ENCODE assay signal across 7 mouse cellular contexts in the genomic region with DNA sequence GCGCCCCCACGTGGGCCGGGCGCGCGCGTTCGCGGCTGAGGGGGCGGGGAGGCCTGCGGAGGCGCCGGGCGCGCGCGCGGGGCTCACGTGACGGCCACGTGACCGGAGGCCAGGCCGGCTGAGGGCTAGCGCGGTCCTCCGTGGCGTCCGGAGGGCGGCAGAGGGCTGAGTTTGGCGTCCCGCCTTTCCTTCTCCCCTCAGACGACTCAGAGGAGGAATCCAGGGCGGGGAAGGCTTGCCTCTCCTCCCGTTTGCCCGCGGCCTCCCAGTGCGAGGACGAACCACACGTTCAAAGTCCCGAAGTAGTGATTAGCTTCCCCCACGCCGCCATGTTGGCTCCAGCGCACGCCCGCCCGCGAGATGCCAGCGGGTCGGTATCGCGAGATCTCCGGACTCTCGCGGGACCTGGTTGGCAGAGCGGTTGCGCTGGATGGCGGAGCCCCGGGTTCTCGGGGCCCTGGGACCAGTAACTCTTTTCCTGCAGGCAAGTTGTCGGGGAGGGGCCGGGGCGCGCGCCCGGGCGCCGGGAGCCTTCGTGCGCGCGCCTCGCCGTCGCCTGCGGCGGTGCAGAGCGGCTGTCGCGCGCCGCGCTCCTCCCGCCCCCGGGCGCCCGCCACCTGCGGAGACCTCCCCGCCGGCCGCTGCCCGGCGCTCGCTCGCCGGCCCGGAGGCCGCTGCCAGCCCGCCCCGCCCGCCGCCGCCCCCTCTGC. TPM values are rescaled to one million over a fixed set of nuclear protein-coding genes. Genes with fewer than 3 reads are reported as not detected.
DNase-seq lines count a peak whose midpoint lies in the region; ATAC-seq and TF ChIP-seq lines count a peak whose summit lies in the region.

No protein-coding gene starts in this region.

- TF ChIP-seq EP300 in heart, adult 2 months (IDR thresholded peaks at IDR 0.05; ENCODE audit: insufficient read depth, low read depth, low read length): peak; percentile 56; the same call in 1 of the 2 replicates

- DNase-seq in adrenal gland, postnatal 25 days: peak; percentile 98
- peak; percentile 98 to 99 for DNase-seq in heart, adult 2 months
- DNase-seq in kidney, adult 8-10 months: peak; percentile 96 to 97
- peak; percentile 99 for DNase-seq in spleen, postnatal 10 days (ENCODE audit: low spot score in 2 of 2)

- H3K4me3 ChIP-seq in embryonic facial prominence, embryonic 12.5 days: peak overlapping the region; percentile 67
- H3K4me3 ChIP-seq in heart, adult 2 months: peak overlapping the region; percentile 70
- H3K4me3 ChIP-seq in limb, embryonic 13.5 days: peak overlapping the region; percentile 78
- peak overlapping the region; percentile 74 for H3K4me3 ChIP-seq in midbrain, embryonic 16.5 days (ENCODE audit: low read depth, low read length)

- intact Hi-C loops in heart, adult 2 months (cut with DNase I): loop anchor here (5.0 kb wide), 1 partner anchor 316 kb away; the partner anchor contains the start of gene Pigk

- TF ChIP-seq CTCF in heart, adult 2 months (IDR thresholded peaks at IDR 0.05): no peak

- under 1% methylated on average over 92 of the region's 102 CpGs for WGBS in embryonic facial prominence, embryonic 12.5 days
- 3% methylated on average over 87 of the region's 102 CpGs for WGBS in heart, adult 2 months
- WGBS in limb, embryonic 13.5 days: under 1% methylated on average over 70 of the region's 102 CpGs
- WGBS in midbrain, embryonic 16.5 days: 0% methylated on average over 65 of the region's 102 CpGs

- no peaks in the 10 kb centered on the region for H3K9me3 ChIP-seq in embryonic facial prominence, embryonic 12.5 days
- H3K9me3 ChIP-seq in limb, embryonic 13.5 days: no peaks in the 10 kb centered on the region
- H3K9me3 ChIP-seq in midbrain, embryonic 16.5 days (replicated peaks; ENCODE audit: control insufficient read depth, low read length, poor library complexity, severe bottlenecking): no peaks in the 10 kb centered on the region

- peaks cover 17% of the 10 kb centered on the region for H3K4me1 ChIP-seq in embryonic facial prominence, embryonic 12.5 days
- H3K4me1 ChIP-seq in heart, adult 2 months (ENCODE audit: control insufficient read depth, insufficient read depth, low read length): peaks cover 3% of the 10 kb centered on the region
- H3K4me1 ChIP-seq in limb, embryonic 13.5 days: peaks cover 26% of the 10 kb centered on the region
- H3K4me1 ChIP-seq in midbrain, embryonic 16.5 days (ENCODE audit: control insufficient read depth, insufficient read depth, low read length): peaks cover 20% of the 10 kb centered on the region

- ATAC-seq in embryonic facial prominence, embryonic 12.5 days (ENCODE audit: insufficient number of reproducible peaks, insufficient read depth, low FRiP score, low TSS enrichment): peak; percentile 80
- peak; percentile 88 for ATAC-seq in limb, embryonic 13.5 days (ENCODE audit: low FRiP score, low read depth)
- ATAC-seq in midbrain, embryonic 16.5 days: peak; percentile 92

- peak overlapping the region; percentile 99 for H3K27ac ChIP-seq in embryonic facial prominence, embryonic 12.5 days
- peak overlapping the region; percentile 100 for H3K27ac ChIP-seq in heart, adult 2 months
- H3K27ac ChIP-seq in limb, embryonic 13.5 days: peak overlapping the region; percentile 99
- peak overlapping the region; percentile 99 for H3K27ac ChIP-seq in midbrain, embryonic 16.5 days (ENCODE audit: low read length)

- peak overlapping the region; percentile 75 for H3K4me2 ChIP-seq in embryonic facial prominence, embryonic 12.5 days (replicated peaks)
- H3K4me2 ChIP-seq in limb, embryonic 13.5 days (replicated peaks): peak overlapping the region; percentile 82
- H3K4me2 ChIP-seq in midbrain, embryonic 16.5 days (ENCODE audit: low read length): peak overlapping the region; percentile 70

- H3K9ac ChIP-seq in embryonic facial prominence, embryonic 12.5 days: peak overlapping the region; percentile 94
- H3K9ac ChIP-seq in heart, adult 2 months (ENCODE audit: low read depth, low read length): peak overlapping the region; percentile 93
- H3K9ac ChIP-seq in limb, embryonic 13.5 days: peak overlapping the region; percentile 89
- H3K9ac ChIP-seq in midbrain, embryonic 16.5 days (ENCODE audit: low read depth, low read length): peak overlapping the region; percentile 93

- H3K36me3 ChIP-seq in embryonic facial prominence, embryonic 12.5 days: no peaks in the 10 kb centered on the region
- H3K36me3 ChIP-seq in heart, adult 2 months (ENCODE audit: control insufficient read depth, insufficient read depth, low read length): peaks cover 11% of the 10 kb centered on the region
- peaks cover 14% of the 10 kb centered on the region for H3K36me3 ChIP-seq in limb, embryonic 13.5 days
- H3K36me3 ChIP-seq in midbrain, embryonic 16.5 days (ENCODE audit: control insufficient read depth, insufficient read depth, low read length): no peaks in the 10 kb centered on the region

- H3K79me2 ChIP-seq in heart, adult 2 months (replicated peaks; ENCODE audit: control insufficient read depth, insufficient read depth, low read length): peaks cover 4% of the 10 kb centered on the region

- no peaks in the 10 kb centered on the region for H3K27me3 ChIP-seq in embryonic facial prominence, embryonic 12.5 days
- no peaks in the 10 kb centered on the region for H3K27me3 ChIP-seq in heart, adult 2 months (ENCODE audit: control insufficient read depth, insufficient read depth, low read length)
- no peaks in the 10 kb centered on the region for H3K27me3 ChIP-seq in limb, embryonic 13.5 days
- no peaks in the 10 kb centered on the region for H3K27me3 ChIP-seq in midbrain, embryonic 16.5 days (ENCODE audit: control insufficient read depth, insufficient read depth, low read depth, low read length)

- peak; percentile 91 for TF ChIP-seq POLR2A in heart, adult 2 months (IDR thresholded peaks at IDR 0.05; ENCODE audit: insufficient read depth, low read depth, low read length)

RNA-seq across cellular contexts. Expression of gene Zzz3, which starts 1.2 kb away (rescaled TPM):
- total RNA-seq in adrenal gland, postnatal 25 days (2021): 37.3 and 45.0 TPM in 2 replicates
- polyA plus RNA-seq in embryonic facial prominence, embryonic 12.5 days (2016; fragmentation: Nextera tagmentation; extraction: Ambion mirVana): 55.9 and 58.4 TPM in 2 replicates
- total RNA-seq in heart, adult 2 months (2021): 10 to 100 TPM; 20.8 to 23.1 TPM
- 10.4 and 16.6 TPM in 2 replicates for polyA plus RNA-seq in heart, adult 2 months (2012; rRNA removed)
- 46.7 and 49.3 TPM in 2 replicates for polyA plus RNA-seq in limb, embryonic 13.5 days (2015; fragmentation: Nextera tagmentation; extraction: Ambion mirVana)
- 27.1 and 32.9 TPM in 2 replicates for polyA plus RNA-seq in midbrain, embryonic 16.5 days (2015; fragmentation: Nextera tagmentation; extraction: Ambion mirVana)

RNA-seq across cellular contexts. Expression of gene Usp33, which starts 50.2 kb away (rescaled TPM):
- total RNA-seq in adrenal gland, postnatal 25 days (2021): 121 and 126 TPM in 2 replicates
- 51.1 and 56.7 TPM in 2 replicates for polyA plus RNA-seq in embryonic facial prominence, embryonic 12.5 days (2016; fragmentation: Nextera tagmentation; extraction: Ambion mirVana)
- 10 to 100 TPM; 23.1 to 24.3 TPM for total RNA-seq in heart, adult 2 months (2021)
- polyA plus RNA-seq in heart, adult 2 months (2012; rRNA removed): 9.0 and 19.6 TPM in 2 replicates
- polyA plus RNA-seq in limb, embryonic 13.5 days (2015; fragmentation: Nextera tagmentation; extraction: Ambion mirVana): 44.1 and 50.6 TPM in 2 replicates
- polyA plus RNA-seq in midbrain, embryonic 16.5 days (2015; fragmentation: Nextera tagmentation; extraction: Ambion mirVana): 99.6 and 102 TPM in 2 replicates

RNA-seq across cellular contexts. Expression of gene Miga1, which starts 56.2 kb away (rescaled TPM):
- 6.3 and 10.8 TPM in 2 replicates for total RNA-seq in adrenal gland, postnatal 25 days (2021)
- 24.7 and 24.8 TPM in 2 replicates for polyA plus RNA-seq in embryonic facial prominence, embryonic 12.5 days (2016; fragmentation: Nextera tagmentation; extraction: Ambion mirVana)
- total RNA-seq in heart, adult 2 months (2021): 10 to 100 TPM; 11.0 to 12.6 TPM
- 4.2 and 10.2 TPM in 2 replicates for polyA plus RNA-seq in heart, adult 2 months (2012; rRNA removed)
- 19.0 and 21.9 TPM in 2 replicates for polyA plus RNA-seq in limb, embryonic 13.5 days (2015; fragmentation: Nextera tagmentation; extraction: Ambion mirVana)
- 18.4 and 19.3 TPM in 2 replicates for polyA plus RNA-seq in midbrain, embryonic 16.5 days (2015; fragmentation: Nextera tagmentation; extraction: Ambion mirVana)

Comparison
In these comparisons a context has a peak if more than half of its experiments do, and no peak if none do; other contexts are left out.
1. Peak in every context shown above with its lines: DNase-seq, ATAC-seq, H3K4me3 ChIP-seq and H3K27ac ChIP-seq.